Mouse (Mus musculus) embryonic facial prominence, embryonic 15.5 days (tissue): ENCODE measurements around the gene Rps25. TPM values are rescaled to one million over a fixed set of nuclear protein-coding genes. Genes with fewer than 3 reads are reported as not detected.
"Not testable (repeated sequence)": the region's sequence is repeated elsewhere in the genome, so short reads cannot be mapped to it uniquely, and the experiment has no call there.

ENCODE experiments used
- ATAC-seq: fragments of 200-750 bp; cut with Nextera tagmentation; 2 replicates; pipeline ENCODE4 v1.8.0; 2017; ENCODE audit warnings: low read depth, moderate TSS enrichment; ENCODE audit not compliant: insufficient number of reproducible peaks, low FRiP score, low TSS enrichment
- H3K27ac ChIP-seq: fragments of 300-500 bp; sonication (generic); replicated peaks from 2 replicates; pipeline ENCODE4 v1.5.1; 2015; ENCODE audit warnings: mild to moderate bottlenecking, inconsistent platforms
- H3K27me3 ChIP-seq: fragments of 300-500 bp; sonication (generic); 2 replicates; pipeline ENCODE4 v1.6.1; 2015; ENCODE audit warnings: inconsistent platforms
- H3K36me3 ChIP-seq: fragments of 300-500 bp; sonication (generic); 2 replicates; pipeline ENCODE4 v1.6.1; 2015; ENCODE audit warnings: mild to moderate bottlenecking, inconsistent platforms
- H3K4me1 ChIP-seq: fragments of 300-500 bp; sonication (generic); 2 replicates; pipeline ENCODE4 v1.6.1; 2015; ENCODE audit warnings: inconsistent platforms
- H3K4me2 ChIP-seq: fragments of 300-500 bp; sonication (generic); replicated peaks from 2 replicates; pipeline ENCODE4 v1.6.1; 2015; ENCODE audit warnings: mild to moderate bottlenecking, inconsistent platforms
- H3K4me3 ChIP-seq: fragments of 300-500 bp; sonication (generic); replicated peaks from 2 replicates; pipeline ENCODE4 v1.5.1; 2015; ENCODE audit warnings: mild to moderate bottlenecking, inconsistent platforms
- H3K9ac ChIP-seq: fragments of 300-500 bp; sonication (generic); 2 replicates; pipeline ENCODE4 v1.6.1; 2015; ENCODE audit warnings: inconsistent platforms
- H3K9me3 ChIP-seq: fragments of 300-500 bp; sonication (generic); replicated peaks from 2 replicates; pipeline ENCODE4 v1.6.1; 2016; ENCODE audit warnings: inconsistent platforms
- WGBS: fragments of 180-500 bp; shearing (Covaris S2); methylation state at CpG from one replicate; pipeline ENCODE4 v1.1.7; 2015; 5-methylcytosine and 5-hydroxymethylcytosine counted together
- polyA plus RNA-seq: library from polyadenylated mRNA; unstranded; fragments of >200 nt; fragmentation: Nextera tagmentation; extraction: Ambion mirVana; gene quantifications from 2 replicates; pipeline ENCODE4 v1.2.1, GENCODE M21; 2015

Rps25 gene
- polyA plus RNA-seq, 1 experiment from 2014 or later: 1,877 TPM

GRCm38 (mm10) chr9:44419730-44420129 is 12.8 kb downstream of the Rps25 start:
- ATAC-seq, H3K9ac ChIP-seq: not testable (repeated sequence)

GRCm38 (mm10) chr9:44420280-44420898 is 13.4 kb downstream of the Rps25 start:
- 70% methylated on average over 5 of the region's 5 CpGs for WGBS
- Histone ChIP-seq H3K27ac (no peak overlapping the region), H3K9ac (no peak overlapping the region), H3K9me3 (no peaks in the 10 kb centered on the region), H3K4me1 (peaks cover 6% of the 10 kb centered on the region; the same call in 1 of the 2 replicates), H3K4me2 (no peak overlapping the region), H3K36me3 (peaks cover 3% of the 10 kb centered on the region; the same call in 1 of the 2 replicates), H3K27me3 (no peaks in the 10 kb centered on the region), H3K4me3 (no peak overlapping the region)
- no peak for ATAC-seq

More at GRCm38 (mm10) chr9:44419730-44420129, 12.8 kb downstream of the Rps25 start:
- not testable (repeated sequence) for H3K27me3 ChIP-seq, H3K4me3 ChIP-seq, H3K36me3 ChIP-seq, H3K9me3 ChIP-seq, H3K4me2 ChIP-seq, H3K27ac ChIP-seq, H3K4me1 ChIP-seq
- WGBS: 95% methylated on average over 9 of the region's 9 CpGs

GRCm38 (mm10) chr9:44423576-44423975 is 16.6 kb downstream of the Rps25 start:
- H3K36me3 ChIP-seq: no peaks in the 10 kb centered on the region
- 78% methylated on average over 4 of the region's 4 CpGs for WGBS
- no peak for ATAC-seq
- no peak overlapping the region for H3K9ac ChIP-seq
- no peaks in the 10 kb centered on the region for H3K9me3 ChIP-seq
- no peak overlapping the region for H3K27ac ChIP-seq
- H3K4me2 ChIP-seq: no peak overlapping the region
- H3K27me3 ChIP-seq: no peaks in the 10 kb centered on the region
- H3K4me3 ChIP-seq: no peak overlapping the region
- no peaks in the 10 kb centered on the region for H3K4me1 ChIP-seq

- 56% methylated on average over 5 of the region's 5 CpGs for WGBS
- H3K9ac ChIP-seq: no peak overlapping the region
- H3K27me3 ChIP-seq: no peaks in the 10 kb centered on the region
- H3K4me3 ChIP-seq: no peak overlapping the region
- no peak for ATAC-seq
- peaks cover 5% of the 10 kb centered on the region; the same call in 1 of the 2 replicates for H3K4me1 ChIP-seq
- H3K9me3 ChIP-seq: no peaks in the 10 kb centered on the region
- H3K36me3 ChIP-seq: no peaks in the 10 kb centered on the region
- H3K4me2 ChIP-seq: no peak overlapping the region
- H3K27ac ChIP-seq: no peak overlapping the region
Measured at GRCm38 (mm10) chr9:44432577-44433185, 25.7 kb downstream of the Rps25 start.

GRCm38 (mm10) chr9:44435747-44436146 is 28.8 kb downstream of the Rps25 start:
- Histone ChIP-seq H3K27ac (no peak overlapping the region), H3K4me1 (peaks cover 5% of the 10 kb centered on the region; the same call in 1 of the 2 replicates), H3K9me3 (no peaks in the 10 kb centered on the region), H3K4me2 (no peak overlapping the region), H3K4me3 (no peak overlapping the region), H3K27me3 (no peaks in the 10 kb centered on the region), H3K36me3 (no peaks in the 10 kb centered on the region), H3K9ac (no peak overlapping the region)
- 69% methylated on average over 6 of the region's 6 CpGs for WGBS
- ATAC-seq: no peak

- H3K4me2 ChIP-seq: no peak within 1 kb of the TSS
- no peak for ATAC-seq
- no peak within 1 kb of the TSS for H3K4me3 ChIP-seq
- no peak within 1 kb of the TSS for H3K9ac ChIP-seq
- 72% methylated on average over 19 of the region's 19 CpGs for WGBS
- no peaks in the 10 kb centered on the region for H3K9me3 ChIP-seq
- no peaks in the 10 kb centered on the region for H3K4me1 ChIP-seq
- no peaks in the 10 kb centered on the region for H3K36me3 ChIP-seq
- H3K27ac ChIP-seq: no peak within 1 kb of the TSS
- H3K27me3 ChIP-seq: no peaks in the 10 kb centered on the region
Measured at GRCm38 (mm10) chr9:44440961-44441360, 34.0 kb downstream of the Rps25 start, which contains the start of gene Foxr1. Foxr1 (minus strand) TSS chr9:44441136.

GRCm38 (mm10) chr9:44444402-44445025 is 37.6 kb downstream of the Rps25 start:
- H3K9me3 ChIP-seq, H3K4me1 ChIP-seq, H3K36me3 ChIP-seq, H3K4me2 ChIP-seq, H3K27ac ChIP-seq, H3K9ac ChIP-seq, H3K27me3 ChIP-seq, H3K4me3 ChIP-seq, ATAC-seq: not testable (repeated sequence)
- WGBS: 84% methylated on average over 7 of the region's 7 CpGs

- Histone ChIP-seq H3K9me3 (no peaks in the 10 kb centered on the region), H3K4me2 (no peak overlapping the region), H3K4me1 (peaks cover 11% of the 10 kb centered on the region), H3K36me3 (no peaks in the 10 kb centered on the region), H3K27ac (no peak overlapping the region), H3K9ac (no peak overlapping the region), H3K4me3 (no peak overlapping the region), H3K27me3 (peaks cover 14% of the 10 kb centered on the region)
- ATAC-seq: no peak
Measured at GRCm38 (mm10) chr9:44450387-44450786, 43.4 kb downstream of the Rps25 start.

- Histone ChIP-seq H3K9ac (no peak overlapping the region), H3K4me2 (peak overlapping the region; percentile 26), H3K4me3 (no peak overlapping the region), H3K27ac (no peak overlapping the region), H3K27me3 (peaks cover 14% of the 10 kb centered on the region), H3K36me3 (no peaks in the 10 kb centered on the region), H3K9me3 (no peaks in the 10 kb centered on the region), H3K4me1 (peaks cover 15% of the 10 kb centered on the region)
- peak; percentile 83 for ATAC-seq
- WGBS: 4% methylated on average over 14 of the region's 14 CpGs
Measured at GRCm38 (mm10) chr9:44454132-44454890, 47.4 kb downstream of the Rps25 start.

- Histone ChIP-seq H3K36me3 (no peaks in the 10 kb centered on the region), H3K4me1 (peaks cover 15% of the 10 kb centered on the region), H3K4me3 (no peak within 1 kb of the TSS), H3K9ac (no peak within 1 kb of the TSS), H3K27ac (no peak within 1 kb of the TSS), H3K4me2 (peak within 1 kb of the TSS; percentile 26), H3K27me3 (peaks cover 14% of the 10 kb centered on the region), H3K9me3 (no peaks in the 10 kb centered on the region)
- no peak for ATAC-seq
- 18% methylated on average over 4 of the region's 4 CpGs for WGBS
Measured at GRCm38 (mm10) chr9:44454891-44455220, 47.9 kb downstream of the Rps25 start, which contains the start of gene Upk2. Upk2 (minus strand) TSS chr9:44454976.

- Histone ChIP-seq H3K4me1 (peaks cover 15% of the 10 kb centered on the region), H3K4me2 (no peak overlapping the region), H3K36me3 (no peaks in the 10 kb centered on the region), H3K9ac (no peak overlapping the region), H3K27ac (no peak overlapping the region), H3K27me3 (peaks cover 14% of the 10 kb centered on the region), H3K9me3 (no peaks in the 10 kb centered on the region), H3K4me3 (no peak overlapping the region)
- 5% methylated on average over 11 of the region's 11 CpGs for WGBS
- peak; percentile 49 for ATAC-seq
Measured at GRCm38 (mm10) chr9:44457035-44457742, 50.2 kb downstream of the Rps25 start.
